Mouse (Mus musculus): ENCODE measurements around the gene Cacna1h. TPM values are rescaled to one million over a fixed set of nuclear protein-coding genes. Genes with fewer than 3 reads are reported as not detected.

Gene Cacna1h
- polyA plus RNA-seq, 2 experiments from 2014 or later: not detected

DNA sequence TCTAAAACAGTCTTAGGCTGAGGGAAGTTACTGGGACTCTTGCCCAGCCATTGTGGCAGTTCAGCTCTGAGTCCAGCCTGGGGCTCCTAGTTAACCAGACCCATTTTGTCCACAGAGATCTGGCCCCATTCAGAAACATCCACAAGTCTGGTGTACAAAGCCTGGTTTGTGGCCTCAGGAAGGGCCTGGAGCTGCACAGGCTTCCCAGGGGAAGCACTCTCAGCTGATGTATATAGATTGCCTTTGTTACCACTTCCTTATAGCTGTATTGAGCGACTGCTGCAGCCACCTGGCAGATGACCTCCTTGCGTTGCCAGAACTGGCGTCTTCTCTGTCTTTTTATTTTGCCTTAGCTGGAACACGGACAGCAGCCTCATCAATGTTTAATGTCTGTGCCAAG is 11.5 kb upstream of the Cacna1h start:
- no peak for ATAC-seq

DNA sequence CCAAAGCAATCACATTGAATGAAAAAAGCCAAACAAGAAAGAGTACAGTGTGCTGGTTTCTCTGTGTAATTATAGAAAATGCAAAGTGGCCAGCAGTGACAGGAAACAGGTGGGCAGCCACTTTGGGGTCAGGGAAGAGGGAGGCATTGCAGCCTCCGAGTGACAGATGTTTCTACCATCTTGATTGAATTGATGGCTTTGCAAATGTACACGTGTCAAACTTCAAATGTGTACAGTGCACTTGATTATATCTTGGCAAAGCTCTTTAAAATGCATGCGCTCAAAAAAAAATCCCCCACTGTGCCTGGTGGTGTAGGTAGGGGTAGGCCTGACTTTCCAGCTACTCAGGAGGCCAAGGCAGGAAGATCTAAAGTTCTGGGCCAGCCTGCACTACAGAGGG is 9.3 kb upstream of the Cacna1h start:
- ATAC-seq: no peak

- no peak for ATAC-seq
Measured at GRCm38 (mm10) chr17:25441417-25441816, 7.8 kb upstream of the Cacna1h start.

DNA sequence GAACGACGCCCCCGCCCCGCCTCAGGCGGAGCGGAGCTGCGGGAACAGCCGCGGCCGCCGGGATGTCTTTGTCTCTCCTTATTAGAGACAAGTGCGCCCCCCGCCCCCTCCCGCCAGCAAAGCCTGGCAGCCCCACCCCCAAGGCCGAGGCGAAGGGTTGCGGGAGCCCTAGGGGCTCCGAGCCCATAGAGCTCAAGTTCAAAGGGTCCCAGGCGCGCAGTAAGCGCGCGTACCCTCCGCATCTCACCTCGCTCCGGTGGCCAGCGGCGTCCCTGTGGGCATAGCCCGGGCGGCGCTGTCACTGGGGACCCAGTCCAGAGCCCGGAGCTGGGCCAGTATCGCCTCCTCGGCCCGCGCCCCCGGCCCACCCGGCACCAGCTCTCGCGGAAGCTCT is 363 bp downstream of the Cacna1h start:
- no peak for ATAC-seq

DNA sequence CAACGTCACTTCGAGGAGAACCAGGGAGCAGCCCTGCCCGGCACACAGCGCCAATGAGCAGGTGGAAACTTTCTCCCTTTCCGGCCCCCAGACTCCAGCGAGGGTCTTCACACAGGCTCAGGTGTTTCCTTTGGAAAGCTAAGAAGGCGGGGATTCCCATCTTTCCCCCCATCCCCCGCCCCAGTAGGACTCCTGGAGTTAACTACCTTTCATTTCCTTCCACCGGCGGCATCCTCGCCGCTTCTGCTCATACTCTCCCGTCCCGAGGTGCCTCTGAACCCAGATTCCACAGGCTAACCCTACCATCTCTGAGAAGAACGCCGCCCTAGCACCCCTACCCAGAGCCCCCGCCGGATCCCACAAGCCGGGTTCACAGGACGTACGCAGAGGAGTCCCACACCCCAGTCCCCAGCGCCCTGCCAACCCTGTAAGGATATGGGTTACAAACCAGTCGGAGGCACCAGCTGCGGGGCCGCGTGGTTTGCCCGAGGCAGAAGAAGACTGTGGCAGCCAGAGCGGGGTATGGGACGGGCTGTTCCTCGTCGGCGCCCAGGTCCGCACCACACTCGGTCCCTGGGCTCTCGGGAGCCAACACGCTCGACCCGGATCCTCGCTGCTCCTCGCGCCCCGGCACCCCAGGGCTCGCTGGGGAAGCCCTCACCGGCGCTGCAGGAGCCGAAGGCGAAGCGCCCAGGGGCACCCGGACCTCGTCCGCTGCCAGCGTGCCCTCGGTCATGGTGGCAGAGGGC is 976 bp downstream of the Cacna1h start:
- ATAC-seq: no peak

DNA sequence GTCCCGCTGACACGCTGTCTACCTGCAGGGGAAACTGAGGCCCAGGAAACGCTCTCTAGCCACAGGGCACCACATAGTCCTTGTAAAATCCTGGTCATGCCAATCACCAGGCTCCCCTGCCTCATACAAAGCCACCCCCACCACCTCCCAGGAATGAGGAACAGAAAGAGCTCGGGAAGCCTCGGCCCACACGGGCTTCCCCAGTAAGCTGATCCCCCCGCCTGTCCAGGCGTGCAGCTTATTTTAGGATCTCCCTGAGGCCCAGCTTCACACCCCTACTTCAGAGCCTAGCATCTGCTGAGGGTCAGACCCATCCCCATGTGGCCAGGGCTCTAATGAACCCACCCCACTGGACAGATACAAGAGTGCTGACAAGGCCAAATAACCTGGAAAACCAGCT is 3.0 kb downstream of the Cacna1h start:
- ATAC-seq: no peak

- ATAC-seq: no peak
Measured at GRCm38 (mm10) chr17:25429886-25430285, 3.7 kb downstream of the Cacna1h start.

DNA sequence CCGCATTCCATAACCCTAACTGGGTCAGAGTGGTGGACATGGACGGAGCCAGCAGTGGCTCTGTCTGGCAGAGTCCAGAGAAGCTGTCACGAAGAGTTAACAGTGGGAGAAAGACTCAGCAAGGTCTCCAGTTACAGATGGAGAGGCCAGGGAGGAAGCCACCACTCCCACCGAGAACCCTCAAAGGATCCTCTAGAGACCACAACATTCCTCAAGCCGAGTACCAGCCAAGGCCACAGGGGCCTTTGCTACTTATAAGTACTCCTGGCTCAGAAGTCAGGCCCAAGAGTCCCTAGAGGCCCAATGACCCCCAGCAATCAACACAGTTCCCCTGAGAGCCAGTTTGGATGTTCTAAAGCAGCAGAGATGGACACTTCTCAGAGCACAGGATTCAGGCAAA is 4.3 kb downstream of the Cacna1h start:
- no peak for ATAC-seq

GRCm38 (mm10) chr17:25427441-25427840 is 6.1 kb downstream of the Cacna1h start:
- ATAC-seq: no peak

- ATAC-seq: no peak
Measured at GRCm38 (mm10) chr17:25425996-25426395, 7.6 kb downstream of the Cacna1h start.

DNA sequence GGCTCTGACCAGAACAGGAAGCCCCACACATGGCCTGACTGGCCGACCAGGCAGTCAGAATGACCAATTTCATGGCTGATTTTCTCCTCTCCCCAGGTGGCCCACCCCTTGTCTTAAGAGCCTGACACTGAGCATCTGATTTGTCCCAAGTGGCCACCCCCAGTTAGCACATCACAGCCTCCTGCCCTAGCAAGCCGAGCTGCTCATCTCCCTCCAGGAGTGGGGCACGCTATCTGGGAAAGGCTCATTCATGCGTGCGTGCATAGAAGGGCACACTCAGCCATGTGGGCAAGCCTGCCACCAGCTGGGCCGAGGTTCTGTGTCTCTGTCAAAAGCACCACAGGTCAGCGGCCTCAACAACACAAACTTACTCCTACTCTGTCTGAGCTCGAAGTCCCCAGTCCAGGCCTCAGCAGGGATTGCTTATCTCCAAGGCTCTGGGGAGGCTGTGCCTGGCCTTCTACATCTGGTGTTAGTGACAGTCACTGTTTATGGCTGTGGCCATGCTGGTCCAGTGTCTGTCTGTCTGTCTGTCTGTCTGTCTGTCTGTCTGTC is 9.0 kb downstream of the Cacna1h start:
- ATAC-seq: no peak

GRCm38 (mm10) chr17:25420998-25421397 is 12.6 kb downstream of the Cacna1h start:
- no peak for ATAC-seq

- ATAC-seq: no peak
Measured at GRCm38 (mm10) chr17:25418926-25419325, 14.7 kb downstream of the Cacna1h start.

GRCm38 (mm10) chr17:25417990-25418389 is 15.6 kb downstream of the Cacna1h start:
- ATAC-seq: no peak

DNA sequence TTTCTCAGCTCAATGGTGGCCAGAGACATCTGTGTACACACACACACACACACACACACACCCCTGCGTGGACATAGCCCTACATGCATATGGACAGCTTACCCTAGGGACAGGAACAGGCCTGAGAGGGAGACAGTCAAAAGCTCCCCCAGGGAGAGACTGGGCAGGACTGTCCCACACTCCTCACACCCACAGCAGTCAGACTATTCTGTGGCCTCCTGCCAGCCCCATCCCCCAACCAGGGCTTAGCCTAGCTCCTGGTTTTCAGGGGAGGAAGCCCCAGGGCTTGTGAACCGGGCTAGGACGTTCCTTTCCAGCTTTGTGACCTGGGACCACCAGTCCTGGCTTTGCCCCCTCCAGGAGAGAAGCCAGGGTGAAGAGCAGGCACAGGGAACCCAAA is 17.4 kb downstream of the Cacna1h start:
- ATAC-seq: no peak

DNA sequence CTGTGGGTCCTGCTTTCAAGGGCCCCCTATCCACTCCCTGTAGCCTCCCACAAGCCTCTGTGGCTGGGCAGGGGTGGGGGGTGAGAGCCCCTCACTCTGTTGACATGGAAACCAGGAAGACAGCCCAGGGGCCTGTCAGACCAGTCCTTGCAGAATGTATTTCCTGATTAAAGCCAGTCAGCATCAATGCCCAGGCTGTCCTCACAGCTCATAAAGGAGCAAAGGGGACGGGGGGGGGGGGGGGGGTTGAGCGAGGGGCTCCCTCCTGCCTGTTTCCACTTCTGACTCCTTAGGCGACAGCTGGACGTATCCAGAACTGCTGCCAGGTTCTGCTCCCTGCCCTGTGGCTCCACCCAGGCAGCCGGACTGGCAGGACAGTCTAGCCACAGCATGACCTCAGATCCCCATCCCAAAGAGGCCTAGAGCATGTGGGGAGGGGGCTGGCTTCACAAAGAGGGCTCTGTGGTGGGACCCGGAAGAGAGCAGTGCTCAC is 18.1 kb downstream of the Cacna1h start:
- no peak for ATAC-seq

DNA sequence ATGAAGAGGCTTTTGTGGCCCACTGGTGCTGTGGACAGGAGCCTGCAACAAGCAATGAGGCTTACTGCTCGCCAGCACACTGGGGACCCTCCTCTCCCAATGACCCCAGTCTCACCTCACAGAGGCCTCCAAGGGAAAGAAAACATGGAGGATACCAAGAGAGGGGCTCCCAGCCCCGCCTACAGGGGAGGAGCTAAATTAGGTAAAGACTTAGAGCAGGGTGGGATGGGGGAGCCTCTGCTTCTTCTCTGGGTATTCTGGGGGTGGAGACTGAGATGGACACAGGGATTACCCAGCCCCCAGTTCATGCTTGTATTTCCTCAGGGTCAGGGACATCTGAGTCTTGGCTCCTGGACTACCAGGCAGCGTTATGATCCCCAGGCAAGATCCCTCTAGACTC is 18.7 kb downstream of the Cacna1h start:
- ATAC-seq: no peak

- no peak for ATAC-seq
Measured at GRCm38 (mm10) chr17:25414209-25414608, 19.4 kb downstream of the Cacna1h start.

- ATAC-seq: no peak
Measured at GRCm38 (mm10) chr17:25411251-25411650, 22.3 kb downstream of the Cacna1h start.

DNA sequence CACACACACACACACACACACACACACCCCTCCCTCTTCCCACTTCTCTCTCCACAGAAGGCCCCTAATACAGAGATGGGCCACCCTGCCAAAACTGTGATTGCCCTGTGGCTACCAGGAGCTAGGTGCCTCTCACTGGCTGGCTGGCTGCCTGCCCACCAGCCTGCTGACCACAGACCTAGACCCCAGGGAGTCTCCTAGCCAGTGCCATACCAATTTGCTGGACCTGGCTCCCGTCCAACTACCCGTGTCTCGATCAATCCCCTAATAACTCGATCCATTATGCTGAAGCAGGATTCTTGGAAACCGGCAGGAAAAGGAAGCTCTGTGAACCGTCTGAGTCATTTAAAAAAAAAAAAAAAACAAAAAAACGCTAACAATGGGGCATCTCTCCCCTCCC is 22.8 kb downstream of the Cacna1h start:
- ATAC-seq: no peak

DNA sequence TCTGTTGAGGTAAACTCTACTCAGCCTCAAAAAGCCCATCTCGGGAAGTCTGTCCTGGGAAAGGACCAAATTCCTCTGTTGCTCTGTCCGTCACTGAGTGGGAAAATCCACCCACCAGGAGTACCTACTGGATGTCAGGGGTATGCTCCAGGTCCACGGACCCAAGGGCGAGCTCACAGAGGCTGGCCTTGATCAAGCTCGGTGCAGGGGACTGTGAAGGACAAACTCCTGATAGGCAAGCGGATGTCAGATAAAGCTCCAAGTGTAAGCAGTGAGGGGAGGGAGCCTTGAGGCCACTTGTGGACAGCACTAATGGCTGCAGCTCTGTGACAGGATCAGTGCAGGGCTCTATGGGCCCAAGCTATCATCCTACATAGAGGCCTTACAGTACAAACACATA is 23.4 kb downstream of the Cacna1h start:
- ATAC-seq: no peak

DNA sequence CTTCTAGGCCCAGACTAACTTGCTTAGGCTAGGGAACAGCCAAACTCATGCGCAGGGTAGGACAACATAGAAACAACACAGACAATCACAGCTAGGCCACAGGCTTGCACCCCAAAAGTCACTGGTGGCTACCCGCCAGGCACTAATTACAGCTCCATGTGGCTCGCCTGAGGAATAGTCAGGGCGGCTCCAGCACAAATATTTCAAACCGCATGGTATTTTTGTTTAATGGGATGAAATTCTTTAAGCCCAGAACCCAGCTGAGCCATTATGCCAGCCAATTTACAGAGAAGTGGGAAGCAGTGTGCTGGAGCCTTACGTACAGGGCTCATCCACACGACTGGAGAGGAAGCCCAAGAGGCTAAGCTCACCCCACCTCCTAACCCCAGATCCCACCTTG is 24.0 kb downstream of the Cacna1h start:
- no peak for ATAC-seq

DNA sequence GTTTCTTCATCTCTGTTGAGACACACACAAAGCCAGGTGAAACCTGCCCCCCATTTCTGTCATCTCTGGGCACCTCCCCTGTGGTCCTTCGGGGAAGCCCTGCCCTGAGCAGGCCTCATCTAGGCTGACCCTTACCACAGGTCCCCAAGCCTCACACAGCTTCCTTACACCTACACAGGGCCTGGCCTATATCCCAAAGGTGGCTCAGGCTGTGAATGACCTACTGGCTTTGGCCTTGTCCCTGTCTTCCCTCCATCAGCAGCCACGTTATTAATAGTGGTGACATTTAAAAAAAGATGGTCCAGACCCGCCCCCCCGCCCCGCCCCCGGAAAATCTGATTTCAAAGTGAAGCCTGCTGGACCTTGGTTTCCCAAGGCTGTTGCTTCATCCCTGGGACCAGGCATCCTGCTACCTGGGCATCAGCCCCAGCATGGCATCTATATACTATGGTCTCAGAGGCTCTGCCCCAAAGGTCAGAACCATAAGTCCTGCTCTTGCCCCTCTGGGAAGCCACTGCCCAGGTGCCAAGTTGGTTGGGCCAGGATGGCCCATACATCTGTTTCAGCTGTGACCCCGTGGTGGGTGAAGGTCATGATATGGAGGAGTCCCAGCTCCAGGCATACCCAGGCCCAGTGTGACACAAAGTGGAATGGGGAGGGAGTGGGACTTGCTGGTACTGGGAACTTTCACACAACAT is 25.1 kb downstream of the Cacna1h start:
- no peak for ATAC-seq

- ATAC-seq: no peak
Measured at GRCm38 (mm10) chr17:25407352-25407751, 26.2 kb downstream of the Cacna1h start.

Measured in CD4-positive, CD25-positive, alpha-beta regulatory T cell, adult 4 months (primary cell).